Mouse (Mus musculus) hindbrain, postnatal 0 days (tissue): ENCODE measurements around the gene Trove2. TPM values are rescaled to one million over a fixed set of nuclear protein-coding genes. Genes with fewer than 3 reads are reported as not detected.

Experiments used
- ATAC-seq: fragments of 200-750 bp; cut with Nextera tagmentation; 2 replicates; pipeline ENCODE4 v1.8.0; 2017; ENCODE audit warnings: mild to moderate bottlenecking, moderate TSS enrichment, moderate library complexity
- DNase-seq: peaks from one replicate; pipeline ENCODE4 v3.0.0-alpha.2; 2015; ENCODE audit warnings: low spot score
- H3K27ac ChIP-seq: fragments of 300-500 bp; sonication (generic); 2 replicates; pipeline ENCODE4 v1.5.1; 2014; ENCODE audit warnings: mild to moderate bottlenecking
- H3K27me3 ChIP-seq: fragments of 300-500 bp; sonication (generic); 2 replicates; pipeline ENCODE4 v1.6.1; 2014; ENCODE audit warnings: low read length, mixed read lengths; ENCODE audit not compliant: insufficient read depth
- H3K36me3 ChIP-seq: fragments of 300-500 bp; sonication (generic); 2 replicates; pipeline ENCODE4 v1.6.1; 2014; ENCODE audit warnings: low read length, mixed read lengths; ENCODE audit not compliant: insufficient read depth
- H3K4me1 ChIP-seq: fragments of 300-500 bp; sonication (generic); 2 replicates; pipeline ENCODE4 v1.6.1; 2014; ENCODE audit warnings: antibody characterized with exemption, low read length, mixed read lengths; ENCODE audit not compliant: insufficient read depth
- H3K4me2 ChIP-seq: fragments of 300-500 bp; sonication (generic); 2 replicates; pipeline ENCODE4 v1.6.1; 2014; ENCODE audit warnings: low read depth, mild to moderate bottlenecking, low read length, moderate library complexity, mixed read lengths
- H3K4me3 ChIP-seq: fragments of 300-500 bp; sonication (generic); 2 replicates; pipeline ENCODE4 v1.5.1; 2014; ENCODE audit warnings: low read length
- H3K9ac ChIP-seq: fragments of 300-500 bp; sonication (generic); replicated peaks from 2 replicates; pipeline ENCODE4 v1.6.1; 2014; ENCODE audit warnings: mild to moderate bottlenecking, low read length, moderate library complexity, mixed read lengths
- H3K9me3 ChIP-seq: fragments of 300-500 bp; sonication (generic); 2 replicates; pipeline ENCODE4 v1.6.1; 2016; ENCODE audit warnings: low read length, mixed read lengths
- CTCF ChIP-seq: IDR thresholded peaks from 2 replicates; pipeline ENCODE4 v1.5.1; 2016; ENCODE audit warnings: antibody characterized with exemption, control low read depth, low read depth
- WGBS: fragments of 180-500 bp; shearing (Covaris S2); extraction: QIAGEN DNeasy Blood & Tissue Kit; methylation state at CpG from one replicate; pipeline ENCODE4 v1.1.7; 2014; 5-methylcytosine and 5-hydroxymethylcytosine counted together
- polyA plus RNA-seq: library from polyadenylated mRNA; unstranded; fragments of >200 nt; fragmentation: Nextera tagmentation; extraction: Ambion mirVana; gene quantifications from 2 replicates; pipeline ENCODE4 v1.2.1, GENCODE M21; 2015
- total RNA-seq: library from RNA; depleted of rRNA; stranded (reverse); fragments of >200 nt; gene quantifications from 2 replicates; pipeline ENCODE4 v1.2.3, GENCODE M21; 2014; rRNA removed

Trove2 gene
- total and polyA plus RNA-seq, 2 experiments from 2014 or later = 24.2 to 28.6 TPM

GRCm38 (mm10) chr1:143702141-143702740 is 74.6 kb downstream of the Trove2 start:
- no peaks in the 10 kb centered on the region; the same call in 1 of the 2 replicates for H3K36me3 ChIP-seq
- peaks cover 3% of the 10 kb centered on the region; the same call in 1 of the 2 replicates for H3K4me1 ChIP-seq
- DNase-seq = no peak
- 2% methylated on average over 44 of the region's 48 CpGs for WGBS
- no peaks in the 10 kb centered on the region for H3K27me3 ChIP-seq
- H3K27ac ChIP-seq = peak overlapping the region; percentile 92
- H3K4me3 ChIP-seq = peak overlapping the region; percentile 93
- TF ChIP-seq CTCF = no peak
- H3K9me3 ChIP-seq = no peaks in the 10 kb centered on the region
- peak; percentile 83 for ATAC-seq
- peak overlapping the region; percentile 88 for H3K4me2 ChIP-seq
- peak overlapping the region; percentile 88 for H3K9ac ChIP-seq

GRCm38 (mm10) chr1:143701736-143702135 is 75.1 kb downstream of the Trove2 start:
- Histone ChIP-seq H3K9ac (peak overlapping the region; percentile 88), H3K4me3 (peak overlapping the region; percentile 93), H3K9me3 (no peaks in the 10 kb centered on the region), H3K36me3 (no peaks in the 10 kb centered on the region; the same call in 1 of the 2 replicates), H3K4me1 (peaks cover 3% of the 10 kb centered on the region; the same call in 1 of the 2 replicates), H3K4me2 (peak overlapping the region; percentile 88), H3K27ac (peak overlapping the region; percentile 92; the same call in 1 of the 2 replicates), H3K27me3 (no peaks in the 10 kb centered on the region)
- DNase-seq (no peak), ATAC-seq (no peak)
- WGBS = under 1% methylated on average over 13 of the region's 13 CpGs
- no peak for TF ChIP-seq CTCF

Other genes with a start within 250 kb of the Trove2 start
- 12.1 and 13.3 TPM in 2 replicates for gene B3galt2, start 136.4 kb downstream of the Trove2 start, total RNA-seq
- 7.6 and 8.6 TPM in 2 replicates for gene B3galt2, start 136.4 kb downstream of the Trove2 start, polyA plus RNA-seq
- gene Cdc73, start 74.2 kb downstream of the Trove2 start, total RNA-seq = 7.1 and 8.5 TPM in 2 replicates
- 15.3 and 15.8 TPM in 2 replicates for gene Cdc73, start 74.2 kb downstream of the Trove2 start, polyA plus RNA-seq
- 23.4 and 33.0 TPM in 2 replicates for gene Glrx2, start 60.7 kb downstream of the Trove2 start, total RNA-seq
- 114 and 123 TPM in 2 replicates for gene Glrx2, start 60.7 kb downstream of the Trove2 start, polyA plus RNA-seq
- gene Uchl5, start 204 bp upstream of the Trove2 start, total RNA-seq = 4.4 and 7.2 TPM in 2 replicates
- gene Uchl5, start 204 bp upstream of the Trove2 start, polyA plus RNA-seq = 65.1 and 65.5 TPM in 2 replicates
- gene Rgs2, start 227.1 kb upstream of the Trove2 start, total RNA-seq = 13.6 and 14.9 TPM in 2 replicates
- 70.7 and 71.1 TPM in 2 replicates for gene Rgs2, start 227.1 kb upstream of the Trove2 start, polyA plus RNA-seq